Mouse (Mus musculus) olfactory bulb, adult 2 months (tissue): ENCODE results near the gene Cyp2j9.

ENCODE experiments used
- CTCF ChIP-seq: fragments of 200-500 bp; IDR thresholded peaks from 2 replicates; pipeline ENCODE4 v1.5.1; 2012; ENCODE audit warnings: low read depth, mild to moderate bottlenecking, low read length, moderate library complexity; ENCODE audit not compliant: insufficient read depth
- POLR2A ChIP-seq: fragments of 200-500 bp; IDR thresholded peaks from 2 replicates; pipeline ENCODE4 v1.6.1; 2012; ENCODE audit warnings: mild to moderate bottlenecking, low read depth, low read length, moderate library complexity; ENCODE audit not compliant: insufficient read depth

DNA sequence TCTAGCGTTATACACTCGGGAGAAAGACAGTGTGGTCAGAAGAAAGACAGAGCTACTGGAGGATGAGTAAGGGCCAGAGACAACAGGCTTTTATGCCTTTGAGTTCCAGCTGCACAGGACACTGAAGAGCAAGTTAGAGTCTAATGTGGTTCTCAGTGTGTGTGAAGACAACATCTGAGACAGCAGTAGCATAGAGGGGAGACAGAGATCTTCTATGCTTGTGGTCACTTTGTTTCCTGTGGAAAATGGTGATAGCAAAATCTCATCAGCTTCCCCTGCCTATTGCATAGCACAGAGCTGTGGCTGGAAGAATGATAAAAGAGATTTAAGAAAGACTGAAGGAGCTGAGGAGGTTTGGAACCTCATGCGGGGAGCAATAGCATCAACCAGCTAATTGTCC lies 39.8 kb downstream of the Cyp2j9 start:
- TF ChIP-seq CTCF (no peak), POLR2A (no peak)
